Mouse (Mus musculus) heart, adult 8-10 months (tissue): ENCODE data around the gene Vezt. TPM values are rescaled to one million over a fixed set of nuclear protein-coding genes. Genes with fewer than 3 reads are reported as not detected.

Source experiments
- DNase-seq: peaks from one replicate; pipeline ENCODE4 v3.0.0; 2022; ENCODE audit warnings: low spot score
- total RNA-seq, 4 experiments: library from RNA; stranded (reverse); gene quantifications; 2 replicates each; pipeline ENCODE4 v1.2.4; 2022

The Vezt gene
- total RNA-seq, 4 experiments from 2014 or later = 38.7 to 42.8 (median 41.4) TPM

DNA sequence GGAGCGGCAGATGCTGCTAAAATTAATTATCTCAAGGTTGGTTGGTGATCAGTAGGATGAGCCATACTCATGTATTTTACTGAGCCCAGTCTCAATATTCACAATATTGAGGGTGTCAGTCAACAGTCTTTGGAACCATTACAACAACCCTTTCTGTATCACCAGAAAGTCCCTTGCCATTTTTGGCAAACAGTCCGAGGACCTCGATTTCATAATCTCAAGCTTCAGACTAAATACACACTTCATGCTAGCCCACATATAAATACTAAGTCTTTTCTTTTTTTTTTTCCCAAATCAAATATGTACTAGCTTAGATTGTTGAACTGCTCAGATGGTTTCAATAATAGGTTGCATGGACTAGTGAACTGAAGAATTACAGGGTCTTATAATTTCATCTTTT is 84.6 kb downstream of the Vezt start:
- DNase-seq = no peak

DNA sequence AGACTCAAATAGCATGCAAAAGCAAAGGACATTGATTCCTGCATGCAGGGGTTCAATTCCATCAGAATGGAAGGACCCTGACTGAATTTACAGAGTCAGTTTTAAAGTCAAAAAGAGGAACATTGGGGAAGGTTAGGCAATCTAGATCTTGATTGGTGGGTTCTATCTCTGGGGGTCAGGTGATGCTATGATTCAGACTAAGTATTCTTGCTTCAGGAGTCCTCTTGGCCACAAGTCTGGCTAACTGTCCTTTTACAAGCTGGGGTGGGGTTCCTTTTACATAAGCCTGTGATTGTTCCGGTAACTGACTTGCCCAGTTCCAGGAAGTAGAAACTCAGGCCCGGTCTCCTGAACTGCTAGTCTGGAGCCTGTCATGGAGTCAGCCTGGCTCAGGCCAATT is 85.7 kb downstream of the Vezt start:
- DNase-seq = no peak

DNA sequence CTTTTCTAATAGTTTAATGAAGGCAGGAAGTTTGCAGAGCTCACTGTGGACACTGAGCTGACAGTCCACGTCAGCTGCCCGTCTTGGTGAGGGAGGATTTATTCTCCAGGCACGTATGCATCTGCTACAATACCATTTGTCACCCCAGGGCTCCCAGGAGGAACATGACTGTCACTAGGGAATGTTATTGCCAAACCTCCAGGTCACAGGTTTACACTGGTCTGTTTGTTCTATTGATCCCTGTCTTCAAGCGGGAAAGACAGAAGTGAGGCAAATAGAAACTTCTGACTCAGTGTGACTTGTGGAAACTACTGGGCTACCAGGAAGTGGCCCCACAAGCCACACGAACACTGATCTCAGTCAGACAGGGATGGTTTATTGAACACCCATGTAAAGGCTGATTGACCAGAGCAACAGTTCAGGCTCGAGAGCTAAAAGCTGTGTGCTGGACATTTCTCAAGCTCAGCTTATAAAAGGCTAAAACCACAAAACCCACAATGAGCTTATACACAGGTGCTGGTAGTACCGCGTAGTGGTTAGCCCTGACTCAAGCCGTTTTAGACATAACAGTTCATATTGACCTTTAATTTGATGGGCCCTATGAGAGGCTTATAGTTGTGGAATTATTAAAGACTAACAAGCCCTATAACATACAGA is 89.6 kb downstream of the Vezt start:
- no peak for DNase-seq

DNA sequence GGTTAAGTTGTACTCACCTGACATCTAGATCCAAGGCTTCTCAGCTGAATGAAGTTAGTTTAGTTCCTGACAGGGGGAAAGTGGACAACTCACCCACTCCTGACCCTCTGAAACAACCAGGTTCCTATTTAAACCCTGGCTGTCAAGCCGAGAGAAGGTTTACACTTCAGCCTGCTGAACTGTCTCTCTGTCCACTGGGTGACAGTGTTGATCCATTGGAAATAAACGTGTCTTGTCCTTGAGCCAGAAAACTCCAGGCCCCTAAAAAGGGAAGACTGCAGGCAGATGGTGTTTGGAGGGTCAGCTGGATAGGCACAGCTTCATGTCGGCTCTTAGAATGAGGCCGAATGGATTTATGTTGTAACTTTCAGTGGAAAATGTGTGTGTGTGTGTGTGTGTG is 90.3 kb downstream of the Vezt start:
- DNase-seq = peak; percentile 26

DNA sequence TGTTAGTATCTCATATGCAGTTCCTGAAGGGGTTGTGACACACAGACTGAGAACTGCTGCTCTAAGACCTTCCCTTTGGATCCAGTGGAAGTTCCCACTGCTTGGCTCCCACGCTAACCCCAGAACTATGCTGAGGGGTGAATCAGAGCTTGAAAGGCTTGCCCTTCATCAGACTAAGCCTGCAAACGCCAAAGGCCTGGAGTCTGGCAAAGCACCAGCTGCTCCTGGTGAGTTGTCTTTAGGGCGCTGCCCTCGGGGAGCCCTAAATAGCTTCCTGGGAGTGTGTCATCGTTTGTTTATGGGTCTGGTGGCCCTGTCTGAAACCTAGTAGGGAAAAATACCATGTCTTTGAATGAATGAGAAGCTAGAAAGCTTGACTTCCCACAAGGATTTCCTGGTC is 91.4 kb downstream of the Vezt start:
- DNase-seq = no peak

DNA sequence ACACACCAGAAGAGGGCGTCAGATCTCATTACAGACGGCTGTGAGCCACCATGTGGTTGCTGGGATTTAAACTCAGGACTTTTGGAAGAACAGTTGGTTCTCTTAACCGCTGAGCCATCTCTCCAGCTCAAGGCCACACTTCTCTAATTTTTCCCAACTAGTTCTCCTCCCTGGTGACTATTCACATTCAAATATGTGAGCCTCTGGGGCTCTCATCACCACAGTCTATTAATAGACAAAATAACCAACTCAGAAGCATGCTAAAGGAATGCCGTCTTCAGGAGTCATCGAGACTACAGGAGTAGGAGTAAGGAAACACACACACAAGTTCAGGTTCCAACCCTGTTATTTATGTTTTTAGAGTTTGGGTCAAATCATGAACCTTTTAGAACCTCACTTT is 95.3 kb downstream of the Vezt start:
- no peak for DNase-seq

DNA sequence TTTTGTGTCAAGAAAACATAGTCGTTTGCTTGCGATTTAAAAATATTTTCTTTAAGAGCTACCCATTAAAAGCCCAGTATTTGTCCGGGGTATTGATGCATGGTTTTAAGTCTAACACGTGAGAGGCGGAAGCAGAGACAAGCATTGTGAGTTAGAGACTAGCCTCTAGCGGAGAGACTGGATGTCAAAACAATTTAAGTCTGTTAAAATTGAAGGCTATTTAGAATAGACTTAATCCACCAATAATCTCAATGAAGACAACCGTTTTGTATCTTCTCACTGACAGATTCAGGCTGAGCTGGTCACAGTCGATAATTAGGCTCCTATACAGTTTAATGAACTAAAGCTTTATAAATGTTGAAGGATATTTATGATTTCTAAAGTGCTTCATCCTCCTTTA is 95.9 kb downstream of the Vezt start:
- DNase-seq = no peak

DNA sequence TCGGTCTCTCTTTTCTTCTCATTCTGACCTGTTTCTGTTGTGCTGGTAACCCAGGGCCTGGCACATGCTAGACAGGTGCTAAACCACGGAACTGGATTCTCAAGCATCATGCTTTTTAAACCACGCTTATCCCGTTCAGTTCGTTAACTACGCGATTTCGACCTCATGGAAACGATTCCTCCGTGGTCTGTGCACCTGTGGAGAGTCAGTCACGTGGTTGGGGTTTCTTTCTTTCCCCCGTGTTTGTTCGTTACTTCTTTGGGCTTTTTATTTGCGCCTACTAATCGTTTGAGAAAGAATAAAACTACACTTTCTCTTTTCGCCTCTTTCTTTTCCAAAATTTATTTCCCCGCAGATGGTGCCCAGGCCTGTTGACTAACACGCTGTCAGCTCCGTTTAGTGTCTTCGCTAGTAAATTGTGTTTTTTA is 96.8 kb downstream of the Vezt start:
- no peak for DNase-seq

DNA sequence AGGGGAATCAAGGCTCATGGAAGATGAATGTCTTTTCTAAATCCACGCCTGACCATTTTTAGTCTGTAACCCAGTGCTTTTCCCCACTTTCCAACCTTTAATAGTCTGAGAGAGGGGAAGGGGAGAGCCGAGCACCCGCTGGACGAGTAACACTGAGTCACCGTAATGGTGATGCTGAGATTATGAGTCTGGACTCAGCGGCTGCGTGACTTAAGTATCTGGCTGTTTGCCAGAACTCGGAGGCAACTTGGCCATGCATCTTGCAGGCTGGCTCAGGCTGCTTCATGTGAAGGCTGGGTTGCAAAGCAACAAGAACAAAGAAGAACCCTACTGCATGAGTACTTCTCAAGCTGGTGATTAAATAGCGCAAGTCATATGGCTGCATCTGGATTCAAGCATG is 101.6 kb downstream of the Vezt start:
- DNase-seq = no peak

DNA sequence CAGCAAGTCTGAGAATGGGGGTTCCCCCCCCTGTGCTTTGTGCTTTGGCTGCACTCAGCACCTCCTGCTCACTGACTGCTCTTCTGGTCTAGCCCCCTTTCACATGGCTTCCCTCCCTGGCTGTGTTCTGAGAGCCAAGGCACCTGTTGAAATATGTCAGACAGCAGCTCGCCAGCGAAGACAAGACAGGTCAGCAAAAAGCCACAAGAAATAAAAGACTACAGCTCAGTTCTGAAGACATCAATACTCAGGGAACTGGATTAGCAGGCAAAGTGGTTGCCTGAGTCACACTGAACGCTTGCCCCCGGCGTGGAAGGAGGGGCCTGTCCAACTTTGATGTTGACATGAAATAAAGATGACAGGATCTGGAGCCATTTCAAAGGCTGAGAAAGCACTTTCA is 102.8 kb downstream of the Vezt start:
- DNase-seq = no peak

DNA sequence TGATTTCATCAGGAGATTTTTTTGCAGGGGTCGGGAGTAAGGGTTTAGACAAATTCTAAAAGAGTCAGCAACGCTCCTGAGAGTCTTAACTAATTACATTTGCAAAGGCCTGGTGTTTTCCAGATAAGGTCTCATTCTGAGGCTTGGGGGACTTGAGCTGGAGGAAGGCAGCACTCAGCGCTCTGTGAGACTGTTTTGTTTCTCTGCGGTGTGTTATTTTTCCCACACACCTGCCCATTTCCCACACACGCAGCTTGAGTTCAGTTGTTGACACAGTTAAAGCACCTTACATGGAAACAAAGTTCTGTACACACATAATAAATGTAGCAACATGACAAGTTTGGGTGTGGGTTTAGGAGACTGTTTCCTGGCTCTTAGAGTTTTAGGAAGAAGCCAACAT is 103.6 kb downstream of the Vezt start:
- no peak for DNase-seq

DNA sequence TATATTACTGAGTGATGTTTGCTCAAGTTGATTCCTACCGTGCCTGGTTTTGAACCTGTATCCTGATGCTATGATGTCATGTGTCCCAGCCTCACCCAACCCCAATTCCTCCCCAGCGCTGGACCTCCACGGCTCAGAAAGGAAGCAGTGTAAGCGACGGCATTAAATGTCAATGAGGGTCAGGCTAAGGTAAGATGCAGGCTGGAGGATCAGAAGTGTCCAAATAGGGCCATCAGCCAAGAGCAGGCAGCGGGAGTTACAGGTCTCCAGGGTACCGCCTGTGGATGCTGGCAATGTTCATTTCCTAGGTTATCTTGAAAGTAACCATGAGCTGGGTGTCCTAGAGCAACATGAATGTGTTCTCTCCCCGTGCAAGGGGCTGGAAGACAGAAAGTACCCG is 104.2 kb downstream of the Vezt start:
- DNase-seq = no peak

DNA sequence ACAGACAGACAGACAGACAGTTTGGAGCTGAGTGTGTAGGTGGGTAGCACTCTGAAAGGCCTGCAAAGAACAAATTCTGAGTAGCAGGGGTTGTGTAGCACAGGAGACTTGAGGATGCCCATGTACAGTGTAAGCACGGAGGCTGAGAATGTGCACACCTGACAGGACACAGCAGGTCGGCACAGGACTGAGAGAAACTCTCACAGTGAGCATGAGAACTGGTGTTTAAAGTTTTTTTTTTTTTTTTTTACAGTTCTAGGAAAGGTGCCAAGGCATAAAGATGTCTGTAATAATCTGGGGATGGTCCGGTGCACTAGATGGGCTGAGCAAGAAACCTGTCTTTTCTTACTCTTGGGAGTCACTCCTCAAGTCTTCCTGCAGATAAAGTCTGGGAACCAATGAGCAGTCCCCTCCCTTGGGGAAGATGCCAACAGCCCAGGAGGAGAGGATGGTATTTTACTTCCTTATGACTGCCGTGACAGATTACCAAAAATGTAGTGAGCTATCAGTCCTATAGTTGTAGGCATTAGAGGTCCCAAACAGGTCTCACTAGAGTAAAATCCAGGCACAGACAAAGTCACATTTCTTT is 105.3 kb downstream of the Vezt start:
- DNase-seq = no peak

DNA sequence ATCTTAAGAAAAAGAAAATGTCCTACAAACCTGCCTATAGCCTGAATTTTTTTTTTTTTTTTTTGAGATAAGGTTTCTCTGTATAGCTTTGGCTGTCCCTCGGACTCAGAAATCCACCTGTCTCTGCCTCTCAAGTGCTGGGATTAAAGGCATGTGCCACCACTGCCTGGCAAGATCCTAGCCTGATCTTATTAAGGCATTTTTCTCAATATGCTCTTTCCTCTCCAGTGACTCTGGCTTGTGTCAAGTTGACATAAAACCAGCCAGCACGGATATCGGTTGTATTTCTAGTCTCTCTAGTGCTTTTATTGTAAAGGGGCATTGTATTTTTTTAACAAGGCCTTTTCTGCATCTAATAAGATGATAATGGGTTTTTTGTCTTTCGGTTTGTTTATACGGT is 111.0 kb downstream of the Vezt start:
- no peak for DNase-seq

DNA sequence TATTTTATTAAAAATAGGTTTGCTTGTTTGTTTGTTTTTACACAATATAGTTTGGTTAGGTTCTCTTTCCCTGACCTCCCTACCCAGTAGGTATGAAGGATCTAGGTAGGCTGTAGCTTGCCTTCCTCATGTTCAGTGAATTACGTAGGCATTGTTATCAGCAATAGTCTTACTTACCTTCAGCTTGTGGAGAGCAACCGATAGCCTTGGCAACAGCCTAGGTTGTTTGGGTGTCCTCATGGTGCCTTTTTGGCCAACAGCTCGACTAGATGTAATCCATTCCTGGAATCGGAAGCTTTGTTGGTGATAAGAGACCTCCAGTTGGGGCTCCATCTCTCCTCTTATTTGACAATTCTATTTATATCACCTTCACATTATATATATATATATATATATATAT is 114.5 kb downstream of the Vezt start:
- DNase-seq = no peak

DNA sequence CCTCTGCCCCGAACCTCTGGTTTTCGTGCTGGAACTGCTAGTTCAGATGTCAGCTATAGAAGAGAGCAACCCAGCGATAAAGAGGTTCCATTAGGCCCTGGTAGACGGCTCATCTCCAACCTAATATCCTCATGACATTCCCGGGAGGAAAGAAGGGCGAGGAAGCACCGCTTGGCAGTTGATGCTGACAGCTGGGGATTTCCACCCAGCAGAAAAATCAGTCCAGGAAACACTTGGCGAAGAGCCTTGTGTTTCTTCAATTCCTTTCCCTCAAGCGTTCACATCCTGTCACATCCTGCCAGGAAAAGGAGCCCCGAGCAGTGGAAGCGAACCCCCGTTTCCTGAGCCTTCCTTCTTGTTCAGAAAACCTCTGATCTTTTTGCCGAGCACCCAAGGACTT is 116.4 kb downstream of the Vezt start:
- DNase-seq = peak; percentile 71

DNA sequence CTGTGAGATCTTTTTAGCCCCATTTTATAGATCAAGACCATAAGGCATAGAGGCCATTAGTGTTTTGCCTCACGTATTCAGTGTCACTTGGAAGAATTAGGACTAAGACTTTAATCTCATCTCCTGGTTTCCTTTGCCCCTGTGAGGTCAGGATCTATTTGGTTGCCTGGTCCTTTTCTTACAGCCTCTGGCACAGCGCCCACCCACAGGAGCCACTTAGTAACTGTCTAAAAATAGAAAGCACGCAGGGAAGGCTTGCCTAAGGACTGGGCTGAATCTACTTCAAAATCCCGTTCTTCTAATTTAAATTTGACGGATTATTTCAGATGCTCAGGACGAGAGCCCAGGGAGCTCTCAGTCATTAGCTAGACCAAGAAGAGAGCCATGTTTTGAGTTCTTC is 116.9 kb downstream of the Vezt start:
- DNase-seq = peak; percentile 54

DNA sequence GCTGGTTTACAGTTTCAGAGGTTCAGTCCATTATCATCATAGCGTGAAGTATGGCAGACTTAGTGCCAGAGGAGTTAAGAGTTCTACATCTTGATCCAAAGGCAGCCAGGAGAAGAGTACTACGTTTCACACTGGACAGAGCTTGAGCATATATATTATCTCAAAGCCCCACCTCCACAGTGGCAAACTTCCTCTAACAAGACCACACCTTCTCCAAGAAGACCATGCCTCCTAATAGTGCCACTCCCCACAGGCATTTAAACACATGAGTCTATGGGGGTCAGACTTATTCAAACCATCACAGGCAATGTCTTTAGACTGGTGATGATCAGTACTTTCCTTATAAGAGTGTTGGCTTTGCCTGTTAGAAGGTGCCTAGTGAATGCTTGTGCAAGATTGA is 117.5 kb downstream of the Vezt start:
- DNase-seq = no peak

DNA sequence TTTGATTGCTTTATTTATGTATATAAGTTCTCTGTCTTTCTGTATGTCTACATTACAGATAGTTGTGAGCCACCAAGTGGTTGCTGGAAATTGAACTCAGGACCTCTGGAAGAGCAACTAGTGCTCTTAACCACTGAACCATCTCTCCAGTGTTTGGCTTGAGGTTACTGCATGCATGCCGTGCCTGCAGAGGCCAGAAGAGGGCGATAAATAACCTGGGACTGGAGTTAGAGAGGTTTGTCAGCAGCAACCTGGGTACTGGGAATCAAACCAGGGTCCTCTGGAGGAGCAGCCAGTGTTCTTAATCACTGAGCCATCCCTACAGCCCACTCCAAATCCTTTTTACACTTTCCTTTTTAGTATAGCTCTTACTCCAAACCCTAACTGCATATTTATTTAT is 118.8 kb downstream of the Vezt start:
- no peak for DNase-seq

DNA sequence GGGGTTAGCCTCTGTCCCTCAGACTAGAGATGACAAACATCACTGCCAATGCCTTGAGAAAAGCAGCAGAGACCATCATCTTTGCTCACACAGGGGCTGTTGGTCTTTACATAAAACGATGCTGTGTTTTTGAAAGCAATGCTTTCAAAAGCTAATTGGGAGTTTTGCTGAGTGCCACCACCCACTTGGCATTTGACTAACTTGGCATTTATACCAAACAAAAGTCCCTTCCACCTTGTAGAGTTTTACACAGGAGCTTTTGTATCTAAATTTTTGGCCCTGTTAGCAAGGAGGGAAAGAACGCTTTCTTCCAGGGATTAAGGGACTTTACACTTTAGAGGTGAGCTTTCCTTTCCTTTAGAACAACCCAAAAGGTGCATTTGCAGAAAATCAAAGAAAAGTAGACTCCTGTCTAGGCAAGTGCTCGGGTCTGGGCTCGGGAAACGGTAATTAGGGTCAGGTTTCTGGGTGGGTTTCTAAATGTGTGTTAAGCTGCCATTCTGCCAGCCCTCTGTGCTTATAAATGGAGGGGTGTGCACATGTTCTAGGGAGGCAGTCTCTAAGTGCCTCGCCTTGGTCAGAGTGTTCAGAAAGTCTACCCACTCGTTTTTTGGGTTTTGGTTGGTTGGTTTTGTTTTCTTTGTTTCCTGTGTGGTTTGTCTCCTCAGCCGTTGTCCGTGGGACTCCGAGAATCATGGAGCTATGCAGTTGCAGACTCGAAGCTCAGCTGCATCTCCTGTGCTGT is 119.9 kb downstream of the Vezt start:
- DNase-seq = no peak

DNA sequence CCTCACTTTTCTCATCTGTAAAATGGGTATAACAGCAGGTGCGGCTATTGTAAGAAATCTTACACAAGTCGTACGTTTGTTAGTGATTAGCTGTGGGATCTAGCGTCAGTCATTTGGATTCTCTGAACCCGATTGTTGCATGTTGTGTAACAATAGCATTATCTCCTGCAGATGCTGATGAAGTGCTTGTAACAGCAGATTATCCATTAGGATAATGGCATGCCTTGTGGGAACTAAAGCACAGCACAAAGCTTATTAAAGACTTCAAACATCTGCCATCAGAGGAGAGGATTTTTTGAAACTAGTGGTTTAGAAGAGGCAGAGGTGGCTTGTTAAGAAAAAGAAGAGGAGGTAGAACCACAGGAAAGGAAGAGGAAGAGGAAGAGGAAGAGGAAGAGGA is 122.1 kb downstream of the Vezt start:
- no peak for DNase-seq

DNA sequence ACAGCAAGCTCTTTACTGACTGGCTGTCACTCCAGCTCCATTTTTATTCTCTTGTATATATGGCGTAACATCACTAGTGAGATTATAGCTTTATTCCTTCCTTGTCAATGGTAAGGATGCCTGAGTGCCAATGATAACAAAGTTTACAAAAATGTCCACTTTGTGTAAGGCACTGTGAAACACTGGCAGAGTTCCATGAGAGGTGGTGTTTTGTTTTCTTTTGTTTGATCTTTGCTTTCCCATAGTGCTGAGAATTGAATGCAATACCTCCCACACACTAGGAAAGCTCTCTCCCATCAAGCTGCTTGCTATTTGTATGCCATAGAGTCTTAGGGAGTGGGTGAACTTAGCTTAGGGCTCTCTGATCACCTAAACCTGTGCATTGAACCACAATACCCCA is 122.7 kb downstream of the Vezt start:
- DNase-seq = no peak

DNA sequence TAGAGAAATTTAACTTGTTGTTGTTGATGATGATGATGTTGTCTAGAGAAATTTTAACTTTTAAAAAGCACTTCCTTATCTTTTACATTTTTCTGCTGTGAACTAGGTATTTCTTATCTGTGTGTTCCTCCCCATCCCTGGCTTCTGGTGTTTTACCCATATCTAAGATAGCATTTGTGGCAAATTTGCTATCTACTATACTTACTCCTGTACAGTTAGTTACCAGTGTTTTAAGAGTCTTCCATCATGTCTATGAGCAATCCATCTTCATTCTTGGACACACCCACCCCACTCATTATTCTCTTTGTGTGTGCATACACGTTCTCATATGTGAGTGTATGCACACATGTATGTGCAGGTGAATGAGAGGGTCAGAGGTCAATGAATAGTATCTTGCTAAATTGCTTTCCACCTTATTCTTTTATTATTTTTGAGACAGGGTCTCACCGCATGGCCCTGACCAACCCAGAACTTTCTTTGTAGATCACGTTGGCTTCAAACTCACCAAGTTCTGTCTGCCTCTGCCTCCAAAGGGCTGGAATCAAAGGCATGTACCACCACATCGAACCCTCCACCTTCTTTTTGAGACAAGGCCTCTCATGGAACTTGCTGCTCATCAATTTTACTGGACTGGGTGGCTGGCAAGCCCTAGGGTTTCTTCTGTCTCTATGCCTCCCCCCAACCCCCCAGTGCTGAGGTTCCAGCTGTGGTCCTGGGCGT is 123.3 kb downstream of the Vezt start:
- no peak for DNase-seq
